Mouse (Mus musculus): ENCODE measurements around the gene Mndal.
"Not testable (repeated sequence)": the region's sequence is repeated elsewhere in the genome, so short reads cannot be mapped to it uniquely, and the experiment has no call there.

GRCm38 (mm10) chr1:173878264-173878663, 64.0 kb downstream of the Mndal start:
- TF ChIP-seq CTCF (IDR thresholded peaks at IDR 0.05; ENCODE audit: low read depth, low read length); TAL1 (conservative IDR thresholded peaks at IDR 0.05; ENCODE audit: low read depth, low read length); POLR2AphosphoS5 (IDR thresholded peaks at IDR 0.05; ENCODE audit: insufficient replicate concordance, low read depth, low read length); GATA2 (IDR thresholded peaks at IDR 0.05; ENCODE audit: borderline replicate concordance, low read depth, low read length); GATA1 (IDR thresholded peaks at IDR 0.05; ENCODE audit: borderline replicate concordance, low read length): not testable (repeated sequence)

All from G1E (cell line).